Mouse (Mus musculus) midbrain, embryonic 13.5 days (tissue): Measurements from ENCODE around the gene Prrg1. TPM values are rescaled to one million over a fixed set of nuclear protein-coding genes. Genes with fewer than 3 reads are reported as not detected.
"Not testable (repeated sequence)": the region's sequence is repeated elsewhere in the genome, so short reads cannot be mapped to it uniquely, and the experiment has no call there.

Experiments used
- ATAC-seq: fragments of 200-750 bp; cut with Nextera tagmentation; 2 replicates; pipeline ENCODE4 v1.8.0; 2017; ENCODE audit warnings: mild to moderate bottlenecking, moderate TSS enrichment, moderate library complexity
- H3K27ac ChIP-seq: fragments of 300-500 bp; sonication (generic); 2 replicates; pipeline ENCODE4 v1.5.1; 2015; ENCODE audit warnings: inconsistent platforms, mild to moderate bottlenecking, moderate library complexity
- H3K27me3 ChIP-seq: fragments of 300-500 bp; sonication (generic); 2 replicates; pipeline ENCODE4 v1.6.1; 2015; ENCODE audit warnings: mild to moderate bottlenecking, inconsistent platforms
- H3K36me3 ChIP-seq: fragments of 300-500 bp; sonication (generic); 2 replicates; pipeline ENCODE4 v1.6.1; 2015; ENCODE audit warnings: mild to moderate bottlenecking, inconsistent platforms
- H3K4me1 ChIP-seq: fragments of 300-500 bp; sonication (generic); replicated peaks from 2 replicates; pipeline ENCODE4 v1.6.1; 2015; ENCODE audit warnings: inconsistent platforms
- H3K4me2 ChIP-seq: fragments of 300-500 bp; sonication (generic); replicated peaks from 2 replicates; pipeline ENCODE4 v1.6.1; 2015; ENCODE audit warnings: moderate library complexity, mild to moderate bottlenecking, inconsistent platforms
- H3K4me3 ChIP-seq: fragments of 300-500 bp; sonication (generic); replicated peaks from 2 replicates; pipeline ENCODE4 v1.5.1; 2015; ENCODE audit warnings: mild to moderate bottlenecking, inconsistent platforms
- H3K9ac ChIP-seq: fragments of 300-500 bp; sonication (generic); replicated peaks from 2 replicates; pipeline ENCODE4 v1.6.1; 2015; ENCODE audit warnings: mild to moderate bottlenecking, inconsistent platforms
- H3K9me3 ChIP-seq: fragments of 300-500 bp; sonication (generic); 2 replicates; pipeline ENCODE4 v1.6.1; 2016; ENCODE audit warnings: mild to moderate bottlenecking, inconsistent platforms
- WGBS: fragments of 180-500 bp; shearing (Covaris S2); methylation state at CpG from one replicate; pipeline ENCODE4 v1.1.7; 2015; 5-methylcytosine and 5-hydroxymethylcytosine counted together
- polyA plus RNA-seq: library from polyadenylated mRNA; unstranded; fragments of >200 nt; fragmentation: Nextera tagmentation; extraction: Ambion mirVana; gene quantifications from 2 replicates; pipeline ENCODE4 v1.2.1, GENCODE M21; 2015

Gene Prrg1
- polyA plus RNA-seq, 1 experiment from 2014 or later: 4.9 TPM

GRCm38 (mm10) chrX:78479710-78480109 is 104.0 kb downstream of the Prrg1 start:
- Histone ChIP-seq H3K27ac (no peak overlapping the region), H3K4me1 (no peaks in the 10 kb centered on the region), H3K4me3 (no peak overlapping the region), H3K9me3 (no peaks in the 10 kb centered on the region), H3K36me3 (no peaks in the 10 kb centered on the region), H3K9ac (no peak overlapping the region), H3K4me2 (no peak overlapping the region), H3K27me3 (no peaks in the 10 kb centered on the region)
- no peak for ATAC-seq
- WGBS: 75% methylated on average over 3 of the region's 3 CpGs

GRCm38 (mm10) chrX:78434357-78434756 is 149.3 kb downstream of the Prrg1 start:
- Histone ChIP-seq H3K27me3 (no peaks in the 10 kb centered on the region), H3K4me2 (no peak overlapping the region), H3K36me3 (no peaks in the 10 kb centered on the region), H3K9ac (no peak overlapping the region), H3K27ac (no peak overlapping the region), H3K4me3 (no peak overlapping the region), H3K4me1 (no peaks in the 10 kb centered on the region), H3K9me3 (no peaks in the 10 kb centered on the region)
- no peak for ATAC-seq
- WGBS: 77% methylated on average over 6 of the region's 6 CpGs

GRCm38 (mm10) chrX:78403346-78403745 is 180.3 kb downstream of the Prrg1 start:
- not testable (repeated sequence) for H3K4me2 ChIP-seq, H3K9me3 ChIP-seq, H3K4me3 ChIP-seq, H3K36me3 ChIP-seq, H3K9ac ChIP-seq, H3K27ac ChIP-seq, H3K27me3 ChIP-seq, ATAC-seq, H3K4me1 ChIP-seq
- WGBS: 70% methylated on average over 2 of the region's 2 CpGs

Other genes starting within 250 kb of the Prrg1 start
- gene 4930480E11Rik, start 214.3 kb downstream of the Prrg1 start, polyA plus RNA-seq: not detected in 2 replicates
- gene Fam47c, start 153.9 kb upstream of the Prrg1 start, polyA plus RNA-seq: not detected in 2 replicates